Comparison of ENCODE assay signal across 8 mouse cellular contexts in the genomic region with DNA sequence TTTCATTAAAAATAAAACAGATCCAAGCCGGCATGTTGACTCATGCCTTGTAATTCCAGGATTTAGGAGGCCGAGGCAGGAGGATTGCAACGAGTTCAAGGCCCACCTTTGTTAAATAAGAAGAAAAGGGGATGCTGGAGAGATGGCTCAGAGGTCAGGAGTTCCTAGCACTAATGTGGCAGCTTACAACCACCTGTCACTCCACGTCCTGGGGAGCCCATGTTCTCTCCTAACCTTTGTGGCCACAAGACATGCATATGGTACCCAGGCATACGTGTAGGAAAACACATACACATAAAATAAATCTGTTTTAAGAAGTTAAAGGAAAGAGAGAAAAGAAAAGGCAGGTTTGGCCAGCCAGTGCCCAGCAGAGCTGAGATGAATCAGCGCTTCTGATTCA. TPM values are rescaled to one million over a fixed set of nuclear protein-coding genes. Genes with fewer than 3 reads are reported as not detected.
A peak's percentile ranks its signal among the peaks of the same experiment; 100 is the strongest.
DNase-seq lines count a peak whose midpoint lies in the region; ATAC-seq and TF ChIP-seq lines count a peak whose summit lies in the region.

No protein-coding gene starts in this region.

- intact Hi-C loops in heart, postnatal 25 days (cut with DNase I): no loop called here

- TF ChIP-seq EP300 in ES-Bruce4 (IDR thresholded peaks at IDR 0.05; ENCODE audit: insufficient read depth, low read depth, low read length): no peak

- no peak for TF ChIP-seq POLR2A in ES-Bruce4 (IDR thresholded peaks at IDR 0.05; ENCODE audit: insufficient read depth, low read length)

- TF ChIP-seq CTCF in ES-Bruce4 (IDR thresholded peaks at IDR 0.05; ENCODE audit: low read depth, low read length): no peak

- H3K27me3 ChIP-seq in heart, embryonic 16.5 days (ENCODE audit: control insufficient read depth, insufficient read depth, low read length): no peaks in the 10 kb centered on the region
- H3K27me3 ChIP-seq in ES-Bruce4 (ENCODE audit: control insufficient read depth, insufficient read depth, low read length, poor library complexity, severe bottlenecking): no peaks in the 10 kb centered on the region
- H3K27me3 ChIP-seq in forebrain, embryonic 15.5 days: no peaks in the 10 kb centered on the region
- H3K27me3 ChIP-seq in liver, embryonic 13.5 days: peaks cover 62% of the 10 kb centered on the region

- no peaks in the 10 kb centered on the region for H3K9me3 ChIP-seq in heart, embryonic 16.5 days (replicated peaks; ENCODE audit: control insufficient read depth, low read length)
- no peaks in the 10 kb centered on the region for H3K9me3 ChIP-seq in ES-Bruce4 (replicated peaks; ENCODE audit: control insufficient read depth, insufficient read depth, low read length, poor library complexity, severe bottlenecking)
- H3K9me3 ChIP-seq in forebrain, embryonic 15.5 days: no peaks in the 10 kb centered on the region
- H3K9me3 ChIP-seq in liver, embryonic 13.5 days (replicated peaks): no peaks in the 10 kb centered on the region

- peaks cover 72% of the 10 kb centered on the region for H3K4me1 ChIP-seq in heart, embryonic 16.5 days (ENCODE audit: control insufficient read depth, insufficient read depth, low read length)
- H3K4me1 ChIP-seq in ES-Bruce4 (ENCODE audit: control insufficient read depth, insufficient read depth, low read length): peaks cover 11% of the 10 kb centered on the region
- peaks cover 65% of the 10 kb centered on the region for H3K4me1 ChIP-seq in forebrain, embryonic 15.5 days
- peaks cover 52% of the 10 kb centered on the region for H3K4me1 ChIP-seq in liver, embryonic 13.5 days (replicated peaks)

- no peak overlapping the region for H3K4me3 ChIP-seq in heart, embryonic 16.5 days (ENCODE audit: low read length)
- H3K4me3 ChIP-seq in ES-Bruce4 (ENCODE audit: low read depth, low read length): no peak overlapping the region
- H3K4me3 ChIP-seq in forebrain, embryonic 15.5 days: no peak overlapping the region
- no peak overlapping the region for H3K4me3 ChIP-seq in liver, embryonic 13.5 days (replicated peaks)

- 52% methylated on average over 6 of the region's 6 CpGs for WGBS in heart, embryonic 16.5 days
- WGBS in forebrain, embryonic 15.5 days: 62% methylated on average over 6 of the region's 6 CpGs
- 51% methylated on average over 6 of the region's 6 CpGs for WGBS in liver, embryonic 13.5 days (ENCODE audit: insufficient replicate concordance)

- no peak for ATAC-seq in heart, embryonic 16.5 days (replicated peaks; ENCODE audit: extremely low read depth, insufficient read depth, low FRiP score)
- ATAC-seq in forebrain, embryonic 15.5 days (replicated peaks): no peak
- ATAC-seq in liver, embryonic 13.5 days (ENCODE audit: low read depth): no peak
- no peak for ATAC-seq in inflammation-experienced regulatory T-cells, adult 6 months

- DNase-seq in heart, postnatal 25 days (ENCODE audit: low spot score): no peak
- DNase-seq in liver, embryonic 13.5 days: no peak
- DNase-seq in right cerebral cortex, adult 18-20 months: no peak
- no peak for DNase-seq in urinary bladder, adult 2 months (ENCODE audit: low spot score)

- no peaks in the 10 kb centered on the region for H3K36me3 ChIP-seq in heart, embryonic 16.5 days (ENCODE audit: control insufficient read depth, insufficient read depth)
- no peaks in the 10 kb centered on the region for H3K36me3 ChIP-seq in ES-Bruce4 (ENCODE audit: control insufficient read depth, insufficient read depth, low read length, poor library complexity, severe bottlenecking)
- no peaks in the 10 kb centered on the region for H3K36me3 ChIP-seq in forebrain, embryonic 15.5 days
- H3K36me3 ChIP-seq in liver, embryonic 13.5 days: no peaks in the 10 kb centered on the region

- no peak overlapping the region; the same call in 1 of the 2 replicates for H3K4me2 ChIP-seq in heart, embryonic 16.5 days (ENCODE audit: low read depth, low read length)
- no peak overlapping the region for H3K4me2 ChIP-seq in forebrain, embryonic 15.5 days (replicated peaks)
- H3K4me2 ChIP-seq in liver, embryonic 13.5 days: no peak overlapping the region

- peak overlapping the region; percentile 96 for H3K27ac ChIP-seq in heart, embryonic 16.5 days (ENCODE audit: low read length)
- peak overlapping the region; percentile 78 for H3K27ac ChIP-seq in ES-Bruce4 (ENCODE audit: insufficient read depth, low read length)
- peak overlapping the region; percentile 93 for H3K27ac ChIP-seq in forebrain, embryonic 15.5 days (replicated peaks)
- peak overlapping the region; percentile 37 for H3K27ac ChIP-seq in liver, embryonic 13.5 days

- peak overlapping the region; percentile 34; the same call in 1 of the 2 replicates for H3K9ac ChIP-seq in heart, embryonic 16.5 days (ENCODE audit: low read length)
- peak overlapping the region; percentile 6 for H3K9ac ChIP-seq in ES-Bruce4 (ENCODE audit: low read depth, poor library complexity, severe bottlenecking)
- H3K9ac ChIP-seq in forebrain, embryonic 15.5 days (replicated peaks): no peak overlapping the region; the same call in 1 of the 2 replicates
- no peak overlapping the region for H3K9ac ChIP-seq in liver, embryonic 13.5 days

RNA-seq across cellular contexts. Expression of gene Wasf2, which starts 37.2 kb away (rescaled TPM):
- polyA plus RNA-seq in heart, embryonic 16.5 days (2015; fragmentation: Nextera tagmentation; extraction: Ambion mirVana): 45.0 and 66.3 TPM in 2 replicates
- total RNA-seq in heart, postnatal 25 days (2021): 100 to 1,000 TPM in 1 of 2 experiments, 10 to 100 TPM in 1; 77.7 to 110 TPM
- 102 and 103 TPM in 2 replicates for polyA plus RNA-seq in ES-Bruce4 (2011; ENCODE audit: insufficient read depth, insufficient read length, low read depth, missing spikeins)
- polyA plus RNA-seq in forebrain, embryonic 15.5 days (2015; fragmentation: Nextera tagmentation; extraction: Ambion mirVana): 31.8 and 33.6 TPM in 2 replicates
- 52.3 and 54.0 TPM in 2 replicates for polyA plus RNA-seq in liver, embryonic 13.5 days (2015; fragmentation: Nextera tagmentation; extraction: Ambion mirVana)
- polyA plus RNA-seq in inflammation-experienced regulatory T-cells, adult 6 months (2017; shearing (Covaris generic)): 100 to 1,000 TPM in 1 of 3 experiments, 10 to 100 TPM in 2; 70.4 to 110 (median 79.7) TPM
- 44.4 and 59.3 TPM in 2 replicates for polyA plus RNA-seq in urinary bladder, adult 2 months (2012; rRNA removed)

Comparison
In these comparisons a context has a peak if more than half of its experiments do, and no peak if none do; other contexts are left out.
1. H3K27ac ChIP-seq: peak in every context shown above with its lines; median percentile 96 in heart, embryonic 16.5 days; 93 in forebrain, embryonic 15.5 days; 78 in ES-Bruce4; 37 in liver, embryonic 13.5 days.
2. H3K9ac ChIP-seq: peak in heart, embryonic 16.5 days (single experiment) and ES-Bruce4 (single experiment); none in forebrain, embryonic 15.5 days (single experiment) and liver, embryonic 13.5 days (single experiment).